Mouse (Mus musculus): ENCODE results near the gene Asic2. TPM values are rescaled to one million over a fixed set of nuclear protein-coding genes. Genes with fewer than 3 reads are reported as not detected.

The Asic2 gene
- total RNA-seq, 2 experiments from 2014 or later, result not detected

DNA sequence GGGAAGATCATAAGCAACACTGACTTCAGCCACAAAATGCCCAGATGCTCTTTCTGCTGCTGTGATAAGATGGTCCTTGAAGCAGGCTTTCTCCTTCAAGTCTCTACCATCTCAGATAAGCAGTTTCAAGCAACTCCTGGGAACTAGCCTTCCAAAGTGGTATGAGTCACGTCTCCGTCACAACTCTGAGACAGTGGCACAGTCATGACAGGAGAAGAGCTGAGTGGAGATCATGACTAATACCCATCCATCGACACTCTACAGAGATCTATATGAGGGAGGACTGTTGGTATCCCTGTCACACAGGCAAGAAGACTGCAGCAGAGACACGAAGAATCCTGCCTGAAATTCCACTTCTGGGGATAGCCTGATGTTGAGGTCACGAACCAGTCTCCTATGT, 1049.9 kb downstream of the Asic2 start:
- ATAC-seq (replicated peaks; ENCODE audit: low FRiP score, low TSS enrichment, poor library complexity, severe bottlenecking), result no peak

DNA sequence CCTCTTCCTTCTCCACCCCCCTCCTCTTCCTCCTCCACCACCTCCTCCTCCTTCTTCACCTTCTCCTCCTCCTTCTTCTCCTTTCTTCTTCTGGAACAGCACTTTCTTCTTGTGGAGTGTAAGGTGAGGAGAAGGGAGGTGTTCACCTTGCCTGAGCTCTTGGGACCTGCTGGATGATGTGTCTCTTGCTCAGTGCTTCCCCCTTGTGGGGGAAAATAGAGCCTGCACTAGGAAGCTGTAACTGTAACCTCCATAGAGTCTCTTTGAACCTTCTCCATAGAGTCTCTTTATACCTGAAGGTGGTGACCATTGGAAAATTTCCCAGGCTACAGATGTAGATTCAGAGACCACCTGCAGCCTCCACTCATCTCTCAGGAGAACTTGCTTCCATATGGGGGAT, 1050.6 kb downstream of the Asic2 start:
- ATAC-seq (replicated peaks; ENCODE audit: low FRiP score, low TSS enrichment, poor library complexity, severe bottlenecking), result no peak

DNA sequence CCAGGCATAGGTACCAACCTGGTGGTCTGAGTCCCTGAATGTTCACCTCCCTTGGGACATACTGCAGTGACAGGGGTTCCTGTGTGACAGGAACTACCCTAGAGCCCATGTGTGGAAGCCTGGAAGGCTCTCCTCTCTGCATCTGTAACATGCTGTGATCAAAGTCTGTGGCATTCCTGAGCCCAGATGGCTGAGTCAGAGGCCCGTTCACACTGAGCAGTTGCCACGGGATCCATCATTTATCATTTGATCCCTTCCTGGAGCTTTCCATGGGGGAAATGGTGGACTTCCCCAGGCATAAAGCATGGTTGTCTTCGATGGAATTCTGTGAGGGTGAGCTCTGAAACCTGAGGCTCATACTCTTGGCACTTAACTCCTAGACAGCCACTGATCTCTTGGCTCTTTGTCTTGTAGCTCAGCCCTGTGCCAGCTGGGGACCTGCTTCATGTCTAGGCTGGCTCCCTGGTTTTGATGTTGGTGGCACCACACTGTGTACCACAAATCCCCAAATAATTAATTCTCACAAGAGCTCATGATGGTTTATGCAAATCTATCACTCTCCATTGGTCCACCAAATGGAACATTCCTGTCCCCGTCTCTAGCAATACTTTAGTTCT, 1054.7 kb downstream of the Asic2 start:
- ATAC-seq (replicated peaks; ENCODE audit: low FRiP score, low TSS enrichment, poor library complexity, severe bottlenecking), result no peak

DNA sequence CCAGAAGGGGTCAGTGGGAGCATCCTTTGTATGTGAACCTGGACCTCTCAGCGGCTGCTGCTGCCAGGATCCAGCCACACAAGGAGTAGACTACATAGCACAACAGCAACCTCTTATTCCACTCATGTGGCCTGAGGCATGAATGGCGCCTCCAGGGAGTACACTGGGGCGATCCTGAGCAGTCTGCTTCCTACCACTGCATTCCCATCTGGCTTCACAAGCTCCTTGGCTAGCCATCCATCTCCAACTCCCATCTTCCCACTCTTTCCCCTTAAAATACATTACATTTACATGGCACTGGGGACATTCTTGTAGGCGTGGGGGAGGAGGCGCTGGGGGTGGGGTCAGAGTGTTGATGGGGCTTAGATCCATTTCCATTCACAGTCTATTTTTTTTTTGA, 1055.5 kb downstream of the Asic2 start:
- no peak for ATAC-seq (replicated peaks; ENCODE audit: low FRiP score, low TSS enrichment, poor library complexity, severe bottlenecking)

DNA sequence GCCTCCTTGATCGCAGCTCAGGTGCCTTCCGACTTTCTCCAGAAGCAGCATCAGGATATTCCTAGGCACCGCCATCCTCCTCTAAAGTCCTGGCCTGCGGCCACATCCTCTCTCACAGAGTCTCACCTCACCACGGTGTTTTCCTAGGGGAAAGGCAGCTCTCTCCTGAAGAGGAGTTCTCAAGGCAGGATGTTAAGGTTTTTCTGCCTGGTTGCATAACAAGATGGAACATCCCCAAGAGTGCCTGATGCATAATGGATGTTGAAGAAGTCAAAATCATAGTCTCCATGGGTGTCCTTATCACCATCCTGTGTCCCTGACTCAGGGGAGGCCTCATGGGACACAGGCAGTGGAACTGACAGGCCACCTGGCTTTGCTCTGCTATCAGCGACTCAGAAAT, 1060.4 kb downstream of the Asic2 start:
- ATAC-seq (replicated peaks; ENCODE audit: low FRiP score, low TSS enrichment, poor library complexity, severe bottlenecking), result no peak

DNA sequence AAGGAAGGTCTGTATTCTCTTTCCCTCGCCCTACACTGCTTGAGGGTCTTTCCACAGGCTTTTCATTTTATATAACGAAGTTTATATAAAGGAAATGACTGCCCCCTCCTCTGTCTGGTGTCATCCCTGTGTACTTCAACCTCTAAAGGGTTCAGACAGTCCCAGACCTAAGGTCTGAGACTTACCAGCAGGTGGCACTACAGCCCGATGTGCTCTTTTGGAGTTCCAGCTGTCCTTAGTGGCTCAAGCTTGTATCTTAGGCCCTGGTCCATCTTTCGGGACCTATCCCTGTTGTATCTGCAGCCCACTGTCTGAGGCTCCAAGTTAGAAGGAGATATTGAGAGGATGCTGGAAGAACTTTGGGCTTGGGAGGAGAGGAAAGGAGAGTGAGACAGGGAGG, 1061.8 kb downstream of the Asic2 start:
- no peak for ATAC-seq (replicated peaks; ENCODE audit: low FRiP score, low TSS enrichment, poor library complexity, severe bottlenecking)

DNA sequence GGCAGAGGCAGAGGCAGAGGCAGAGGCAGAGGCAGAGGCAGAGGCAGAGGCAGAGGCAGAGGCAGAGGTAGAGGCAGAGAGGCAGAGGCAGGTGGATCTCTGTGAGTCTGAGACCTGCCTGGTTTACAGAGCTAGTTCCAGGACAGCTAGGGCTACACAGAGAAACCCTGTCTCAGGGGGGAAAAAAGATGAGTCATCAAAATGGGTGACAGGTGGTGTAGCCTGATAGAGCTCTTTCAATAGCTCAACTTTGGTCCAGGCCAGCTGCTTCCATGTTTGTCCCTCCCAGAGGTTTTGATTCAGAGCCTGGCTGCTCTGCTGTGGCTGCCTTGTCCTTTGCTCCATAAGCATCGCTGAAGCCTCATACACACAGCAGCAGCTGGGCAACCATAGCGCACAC, 1063.7 kb downstream of the Asic2 start:
- no peak for ATAC-seq (replicated peaks; ENCODE audit: low FRiP score, low TSS enrichment, poor library complexity, severe bottlenecking)

DNA sequence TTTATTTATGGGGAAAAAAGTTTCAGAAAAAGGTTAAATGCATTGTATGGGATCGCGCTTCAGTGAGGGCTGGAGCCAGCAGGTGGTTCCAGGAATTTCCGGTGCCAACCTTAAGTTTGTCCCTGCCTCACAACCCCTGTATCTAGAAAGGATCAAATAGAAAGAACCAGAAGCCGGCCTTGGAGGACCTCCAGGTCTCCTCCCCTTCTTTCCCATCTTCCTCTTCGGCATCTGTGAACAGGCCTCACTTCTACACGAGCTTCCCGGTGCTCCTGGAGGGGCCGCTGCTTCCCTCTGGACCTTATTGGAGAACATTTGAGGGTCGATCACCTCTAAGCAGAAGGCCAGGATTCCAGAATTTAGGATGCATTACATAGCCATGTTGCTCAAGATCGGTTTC, 1064.8 kb downstream of the Asic2 start:
- ATAC-seq (replicated peaks; ENCODE audit: low FRiP score, low TSS enrichment, poor library complexity, severe bottlenecking), result no peak

DNA sequence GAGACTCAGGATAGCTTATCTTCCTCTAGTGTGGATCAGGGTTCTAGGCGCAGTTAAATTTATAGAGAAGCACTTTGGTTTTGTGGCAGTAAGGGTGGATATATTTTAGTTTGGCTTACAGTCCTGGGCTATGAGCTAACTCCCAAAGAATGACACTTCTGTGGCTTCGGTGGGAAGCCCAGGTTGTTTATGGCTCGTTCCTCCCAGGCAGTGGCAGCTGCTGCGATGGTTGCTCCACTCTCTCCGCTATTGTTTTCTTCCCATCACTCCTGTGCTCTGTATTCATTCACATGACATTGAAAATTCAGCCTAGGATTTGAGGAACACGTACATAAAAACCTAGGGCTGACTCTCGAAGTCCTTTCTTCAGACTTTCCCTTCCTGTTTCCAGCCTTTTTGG, 1065.6 kb downstream of the Asic2 start:
- no peak for ATAC-seq (replicated peaks; ENCODE audit: low FRiP score, low TSS enrichment, poor library complexity, severe bottlenecking)

DNA sequence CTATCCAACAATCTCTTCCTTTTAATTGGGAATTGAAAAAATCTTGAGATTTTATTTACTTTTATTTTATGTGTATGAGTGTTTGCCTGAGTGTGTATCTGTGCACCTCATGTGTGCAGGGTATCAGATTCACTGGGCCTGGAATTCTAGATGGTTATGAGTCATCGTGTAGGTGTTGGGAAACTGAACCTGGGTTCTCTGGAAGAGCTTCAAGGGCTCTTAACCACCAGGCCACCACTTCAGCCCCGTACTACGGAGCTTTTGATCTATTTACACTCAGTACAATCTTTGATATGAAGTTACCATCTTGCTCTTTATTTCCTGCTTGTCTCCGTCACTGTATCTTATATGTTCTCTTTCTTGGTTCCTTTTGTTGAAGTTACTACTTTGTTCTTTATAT, 1067.7 kb downstream of the Asic2 start:
- no peak for ATAC-seq (replicated peaks; ENCODE audit: low FRiP score, low TSS enrichment, poor library complexity, severe bottlenecking)

DNA sequence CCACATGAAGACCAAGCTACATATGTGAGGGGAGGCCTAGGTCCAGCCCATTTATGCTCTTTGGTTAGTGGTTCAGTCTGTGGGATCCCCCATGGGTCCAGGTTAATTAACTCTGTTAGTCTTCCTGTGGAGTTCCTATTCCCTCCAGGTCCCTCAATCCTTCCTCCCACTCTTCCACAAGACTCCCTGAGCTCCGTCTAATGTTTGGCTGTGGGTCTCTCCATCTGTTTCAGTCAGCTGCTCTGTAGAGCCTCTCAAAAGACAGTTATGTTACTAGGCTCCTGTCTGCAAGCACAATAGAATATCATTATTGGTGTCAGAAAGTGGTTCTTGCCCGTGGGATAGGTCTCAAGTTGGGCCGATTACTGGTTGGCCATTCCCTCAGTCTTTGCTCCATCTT, 1072.4 kb downstream of the Asic2 start:
- ATAC-seq (replicated peaks; ENCODE audit: low FRiP score, low TSS enrichment, poor library complexity, severe bottlenecking), result no peak

DNA sequence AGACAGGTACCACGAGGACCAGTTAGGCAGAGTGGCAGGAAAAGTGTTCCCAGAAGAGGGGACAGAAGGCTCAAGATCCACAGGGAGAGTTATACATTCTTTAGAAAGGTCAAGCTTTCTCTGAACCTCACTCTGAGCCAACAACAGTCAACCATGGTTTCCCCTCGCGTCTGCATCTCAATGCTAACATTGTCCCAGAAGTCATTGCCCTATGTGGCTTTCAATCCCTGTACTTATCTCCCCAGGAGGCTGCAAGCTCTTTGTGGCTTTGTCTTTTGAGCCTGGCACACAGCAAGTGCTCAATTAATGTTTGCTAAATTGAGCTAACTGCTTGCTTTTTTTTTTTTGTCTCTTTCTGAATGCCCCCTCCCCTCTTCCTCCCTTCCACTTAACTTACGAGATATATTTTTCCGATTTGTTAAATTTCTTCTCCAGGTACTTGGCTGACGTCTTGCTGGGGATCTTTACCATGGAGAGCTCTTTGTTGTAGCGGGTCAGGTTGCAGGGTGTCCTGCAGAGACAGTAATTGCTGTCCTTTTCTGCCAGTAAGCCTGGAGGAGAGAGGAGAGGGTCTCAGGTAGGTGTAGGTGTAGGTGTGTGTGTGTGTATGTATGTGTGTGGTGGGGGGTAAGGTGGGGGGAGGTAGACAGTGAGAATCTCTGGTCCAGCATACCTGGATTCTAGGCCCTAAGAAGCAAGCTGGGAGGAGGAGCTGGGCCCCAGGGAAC, 1078.8 kb downstream of the Asic2 start:
- no peak for ATAC-seq (replicated peaks; ENCODE audit: low FRiP score, low TSS enrichment, poor library complexity, severe bottlenecking)

DNA sequence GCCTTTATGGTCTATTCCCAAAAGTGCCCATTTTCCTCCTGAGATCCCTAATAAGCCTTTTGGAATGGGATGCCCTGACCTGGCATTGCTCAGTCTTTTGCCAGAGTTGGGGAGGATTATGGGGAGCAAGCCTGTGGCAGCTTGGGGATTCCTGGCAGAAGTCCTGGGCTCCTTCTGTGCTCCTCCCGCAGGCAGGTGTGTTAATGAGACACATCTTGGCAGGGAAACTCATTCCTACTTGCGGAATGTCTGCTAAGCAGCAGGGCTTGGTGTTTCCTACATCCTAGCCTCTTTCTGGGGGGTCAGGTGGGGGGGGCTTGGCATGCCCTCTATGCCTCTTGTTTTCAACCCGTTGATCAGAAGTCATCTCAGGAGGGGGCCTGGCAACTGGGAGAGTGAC, 1081.2 kb downstream of the Asic2 start:
- ATAC-seq (replicated peaks; ENCODE audit: low FRiP score, low TSS enrichment, poor library complexity, severe bottlenecking), result no peak

DNA sequence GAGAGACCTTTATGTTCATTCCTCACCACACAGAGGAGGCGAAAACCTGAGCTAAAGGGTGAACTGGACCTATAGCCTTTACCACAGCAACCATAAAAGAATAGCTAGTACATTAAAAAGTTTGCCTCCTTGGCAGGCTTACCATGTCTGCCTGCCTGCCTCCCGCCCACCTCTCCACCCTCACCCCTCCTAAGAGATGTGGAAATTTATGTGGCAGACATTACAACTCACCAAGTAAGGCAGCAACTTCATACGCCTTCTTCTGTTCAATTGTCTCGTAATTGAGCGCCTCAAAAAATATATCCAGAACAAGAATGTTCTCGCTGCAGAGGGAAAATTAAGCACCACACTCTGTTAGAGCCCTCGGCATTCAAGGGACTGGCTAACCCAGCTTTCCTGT, 1081.9 kb downstream of the Asic2 start:
- no peak for ATAC-seq (replicated peaks; ENCODE audit: low FRiP score, low TSS enrichment, poor library complexity, severe bottlenecking)

DNA sequence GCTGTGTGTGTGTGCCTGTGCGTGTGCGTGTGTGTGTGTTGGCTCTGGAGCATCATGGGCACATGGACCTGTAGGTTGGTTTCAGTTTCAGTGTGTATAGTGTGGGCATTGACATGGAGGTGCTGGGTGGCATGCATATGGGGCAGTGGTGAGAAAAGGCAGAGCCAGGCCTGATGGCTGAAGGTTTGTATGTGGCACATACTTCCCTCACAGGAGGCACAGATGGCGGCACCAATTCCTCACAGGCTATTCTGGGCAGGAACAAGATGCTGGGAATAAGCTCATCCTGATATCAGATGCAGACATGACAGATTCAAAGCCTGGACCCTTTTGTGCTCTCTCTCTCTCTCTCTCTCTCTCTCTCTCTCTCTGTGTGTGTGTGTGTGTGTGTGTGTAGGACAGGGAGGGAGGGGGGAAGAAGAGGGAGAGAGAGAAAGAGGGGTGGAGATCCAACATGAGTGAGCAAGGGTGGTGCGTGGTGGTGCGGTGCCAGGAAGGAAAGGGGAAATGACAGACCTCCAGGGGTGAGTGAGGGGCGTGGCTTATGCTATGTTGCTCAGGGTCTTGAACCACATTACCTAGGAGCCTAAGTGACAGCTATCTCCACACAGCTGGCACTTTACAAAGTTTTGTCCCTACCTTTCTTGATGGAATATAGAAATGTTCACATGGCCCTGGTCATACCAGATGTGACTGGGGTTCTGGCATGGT, 1083.6 kb downstream of the Asic2 start:
- no peak for ATAC-seq (replicated peaks; ENCODE audit: low FRiP score, low TSS enrichment, poor library complexity, severe bottlenecking)

DNA sequence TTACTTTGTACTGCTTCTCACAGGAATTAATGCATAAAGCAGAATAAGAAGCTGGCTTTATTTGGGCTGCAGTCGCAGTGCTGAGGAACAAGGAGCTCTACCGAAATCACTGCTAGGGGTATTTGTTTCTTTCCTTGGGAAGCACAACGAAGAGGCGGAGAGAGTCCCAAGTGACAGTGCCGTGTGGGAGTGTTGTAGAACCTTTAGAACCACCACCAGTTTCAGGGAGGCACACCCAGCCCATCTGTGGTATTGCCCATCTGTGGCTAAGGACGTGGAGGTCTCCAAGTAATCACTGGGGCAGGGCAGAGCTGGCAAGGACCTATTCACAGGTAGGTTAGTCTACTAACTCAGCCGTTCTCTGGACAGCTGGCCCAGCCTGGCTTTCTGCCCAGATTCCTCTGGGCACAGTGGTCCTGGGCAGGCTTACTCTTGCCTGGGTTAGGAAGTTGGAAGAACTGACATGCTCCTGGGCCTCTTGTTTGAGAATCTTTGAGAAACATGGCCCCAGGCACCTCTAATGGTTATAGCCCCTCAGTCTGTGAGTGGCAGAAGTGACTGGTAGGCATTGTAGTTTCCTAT, 1085.9 kb downstream of the Asic2 start:
- no peak for ATAC-seq (replicated peaks; ENCODE audit: low FRiP score, low TSS enrichment, poor library complexity, severe bottlenecking)

DNA sequence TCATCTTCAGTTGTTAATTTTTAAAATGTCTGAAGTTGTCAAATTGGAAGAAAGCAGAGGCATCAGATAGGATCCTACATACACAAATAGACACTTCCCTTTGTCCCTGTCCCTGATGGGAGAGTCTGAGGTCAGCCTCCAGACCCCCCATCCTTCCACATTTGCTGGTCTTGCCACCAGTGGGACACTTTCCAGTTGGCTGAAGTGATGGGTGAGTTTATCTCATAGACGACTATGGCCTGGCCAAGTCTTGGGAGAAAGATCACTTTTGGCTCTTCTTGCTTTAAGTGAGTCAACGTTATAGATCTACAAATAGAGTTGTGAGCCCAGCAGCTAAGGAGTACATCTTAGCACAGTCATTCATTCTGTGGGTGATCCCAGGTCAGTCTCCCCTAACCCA, 1090.2 kb downstream of the Asic2 start:
- no peak for ATAC-seq (replicated peaks; ENCODE audit: low FRiP score, low TSS enrichment, poor library complexity, severe bottlenecking)

DNA sequence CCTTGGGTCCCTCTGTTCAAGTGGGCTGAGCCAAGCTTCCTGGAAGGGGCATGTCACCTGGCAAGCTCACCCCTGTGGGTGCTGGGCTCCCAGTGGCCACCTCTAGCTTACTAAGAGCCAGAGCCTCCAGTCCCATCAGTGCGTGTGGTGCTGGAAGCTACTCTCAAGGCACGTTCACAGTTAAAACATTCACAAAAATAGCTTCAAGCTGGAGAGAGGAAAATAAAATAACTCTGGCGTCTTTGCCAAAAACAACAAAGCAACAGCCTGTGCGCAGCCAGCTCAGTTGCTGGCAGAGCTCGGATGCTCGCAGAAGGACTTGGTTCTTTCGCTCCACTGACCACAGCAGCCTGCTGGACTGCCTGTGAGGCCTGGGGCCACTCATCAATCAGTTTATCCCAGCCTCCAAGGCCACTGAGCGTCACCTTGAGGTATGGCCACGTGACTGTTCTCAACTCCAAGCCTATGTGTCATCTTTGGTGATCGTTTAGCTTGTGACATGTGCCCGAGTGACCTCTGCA, 1091.1 kb downstream of the Asic2 start:
- ATAC-seq (replicated peaks; ENCODE audit: low FRiP score, low TSS enrichment, poor library complexity, severe bottlenecking), result no peak

DNA sequence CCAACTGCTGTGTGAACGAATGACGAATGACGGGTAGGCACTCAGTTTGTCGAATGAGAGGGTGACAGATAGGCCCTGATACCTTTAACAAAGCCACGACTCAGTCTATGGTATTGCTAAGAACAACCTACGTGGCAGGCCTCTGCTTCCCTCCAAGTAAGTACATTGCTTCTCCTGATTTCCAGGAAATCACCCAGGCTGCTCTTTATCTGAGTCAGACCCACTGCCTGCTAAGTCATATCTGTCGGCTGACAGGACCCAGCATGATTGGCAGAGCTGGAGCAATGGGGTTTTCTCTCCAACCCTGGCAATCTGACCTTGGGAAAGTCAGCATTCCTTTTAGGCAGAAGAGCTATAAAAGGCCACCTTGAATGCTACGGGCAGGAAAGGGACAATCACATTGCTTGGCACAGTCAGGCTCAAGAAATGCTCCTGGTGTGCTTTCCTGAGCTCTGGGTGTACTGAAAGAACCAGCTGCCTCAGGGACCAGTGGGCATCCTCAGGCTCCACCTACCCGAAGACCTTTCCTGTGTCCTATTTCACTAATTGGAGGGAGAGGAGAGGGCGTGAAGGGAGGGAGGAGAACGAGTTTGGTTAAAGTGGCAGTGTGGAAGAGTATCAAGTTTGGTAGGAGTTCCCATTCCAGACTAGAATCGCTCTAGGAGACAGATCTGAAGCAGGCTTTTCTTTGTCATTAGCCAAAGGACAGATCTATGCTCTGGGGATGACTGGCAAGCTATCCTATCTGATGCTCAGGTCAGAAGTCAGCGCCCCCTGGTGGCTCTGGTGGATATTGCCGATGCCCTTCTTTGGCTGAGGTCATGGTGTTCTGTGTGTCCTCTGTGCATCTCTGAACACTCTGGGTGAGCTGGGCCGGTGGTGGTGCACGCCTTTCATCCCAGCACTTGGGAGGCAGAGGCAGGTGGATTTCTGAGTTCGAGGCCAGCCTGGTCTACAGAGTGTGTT, 1095.5 kb downstream of the Asic2 start:
- peak; percentile 91 for ATAC-seq (replicated peaks; ENCODE audit: low FRiP score, low TSS enrichment, poor library complexity, severe bottlenecking)

Data from megakaryocyte-erythroid progenitor cell, adult 5-6 weeks (primary cell).